Mouse (Mus musculus) bone marrow macrophage, adult 2 months (primary cell): Measurements from ENCODE around the gene Snx11.

Source experiments
- CTCF ChIP-seq: IDR thresholded peaks from 2 replicates; pipeline ENCODE4 v1.5.1; 2012; ENCODE audit warnings: low read depth, mild to moderate bottlenecking, low read length, moderate library complexity
- POLR2A ChIP-seq: IDR thresholded peaks from 2 replicates; pipeline ENCODE4 v1.6.1; 2012; ENCODE audit warnings: mild to moderate bottlenecking, low read depth, low read length, borderline replicate concordance

- TF ChIP-seq CTCF (no peak), POLR2A (no peak)
Observed at GRCm38 (mm10) chr11:96789990-96790389, 12.6 kb upstream of the Snx11 start.
